Mouse (Mus musculus): ENCODE measurements around the gene Pemt. TPM values are rescaled to one million over a fixed set of nuclear protein-coding genes. Genes with fewer than 3 reads are reported as not detected.
A peak's percentile ranks its signal among the peaks of the same experiment; 100 is the strongest.

The Pemt gene
- 8.8 and 9.7 TPM in 2 replicates for polyA plus RNA-seq (2014; fragmentation: Nextera tagmentation; extraction: Ambion mirVana)

GRCm38 (mm10) chr11:60046058-60046735, at the start of gene Pemt:
Gene Pemt (minus strand): TSS chr11:60046489.
- DNase-seq (peak; percentile 99), ATAC-seq (ENCODE audit: insufficient read depth) (peak; percentile 99)
- Histone ChIP-seq H3K4me2 (peak within 1 kb of the TSS; percentile 59), H3K27ac (ENCODE audit: low read depth) (peak within 1 kb of the TSS; percentile 81), H3K9me3 (ENCODE audit: low read depth, low read length) (no peaks in the 10 kb centered on the region), H3K4me1 (ENCODE audit: insufficient read depth) (no peaks in the 10 kb centered on the region), H3K4me3 (ENCODE audit: low read depth, low read length) (peak within 1 kb of the TSS; percentile 47), H3K27me3 (ENCODE audit: insufficient read depth, low read length) (no peaks in the 10 kb centered on the region), H3K36me3 (ENCODE audit: insufficient read depth) (no peaks in the 10 kb centered on the region), H3K9ac (peak within 1 kb of the TSS; percentile 36)
- peak; percentile 75 for TF ChIP-seq CTCF (IDR thresholded peaks at IDR 0.05; ENCODE audit: low read depth)
- under 1% methylated on average over 44 of the region's 44 CpGs for WGBS

GRCm38 (mm10) chr11:60094909-60095810, 48.9 kb upstream of the Pemt start:
- H3K9ac ChIP-seq: no peak overlapping the region; the same call in 1 of the 2 replicates

GRCm38 (mm10) chr11:60093984-60094587, 47.8 kb upstream of the Pemt start:
- no peak overlapping the region for H3K9ac ChIP-seq
- no peak for DNase-seq
- H3K4me1 ChIP-seq (ENCODE audit: insufficient read depth): peaks cover 24% of the 10 kb centered on the region
- no peaks in the 10 kb centered on the region for H3K36me3 ChIP-seq (ENCODE audit: insufficient read depth)
- no peak; the same call in 1 of the 2 replicates for ATAC-seq (ENCODE audit: insufficient read depth)
- 41% methylated on average over 7 of the region's 7 CpGs for WGBS
- no peak for TF ChIP-seq CTCF (IDR thresholded peaks at IDR 0.05; ENCODE audit: low read depth)
- H3K27me3 ChIP-seq (ENCODE audit: insufficient read depth, low read length): no peaks in the 10 kb centered on the region
- no peak overlapping the region for H3K27ac ChIP-seq (ENCODE audit: low read depth)
- H3K4me3 ChIP-seq (ENCODE audit: low read depth, low read length): no peak overlapping the region
- no peak overlapping the region for H3K4me2 ChIP-seq
- no peaks in the 10 kb centered on the region for H3K9me3 ChIP-seq (ENCODE audit: low read depth, low read length)

More at GRCm38 (mm10) chr11:60094909-60095810, 48.9 kb upstream of the Pemt start:
- Histone ChIP-seq H3K27ac (ENCODE audit: low read depth) (peak overlapping the region; percentile 63; the same call in 1 of the 2 replicates), H3K27me3 (ENCODE audit: insufficient read depth, low read length) (no peaks in the 10 kb centered on the region), H3K4me3 (ENCODE audit: low read depth, low read length) (no peak overlapping the region), H3K9me3 (ENCODE audit: low read depth, low read length) (no peaks in the 10 kb centered on the region), H3K36me3 (ENCODE audit: insufficient read depth) (no peaks in the 10 kb centered on the region), H3K4me2 (no peak overlapping the region), H3K4me1 (ENCODE audit: insufficient read depth) (peaks cover 24% of the 10 kb centered on the region)
- peak; percentile 71 for ATAC-seq (ENCODE audit: insufficient read depth)
- DNase-seq: peak; percentile 65
- no peak for TF ChIP-seq CTCF (IDR thresholded peaks at IDR 0.05; ENCODE audit: low read depth)
- WGBS: 28% methylated on average over 9 of the region's 9 CpGs

- H3K36me3 ChIP-seq (ENCODE audit: insufficient read depth): no peaks in the 10 kb centered on the region
- no peak for ATAC-seq (ENCODE audit: insufficient read depth)
- H3K4me1 ChIP-seq (ENCODE audit: insufficient read depth): peaks cover 24% of the 10 kb centered on the region
- TF ChIP-seq CTCF (IDR thresholded peaks at IDR 0.05; ENCODE audit: low read depth): no peak
- H3K4me2 ChIP-seq: no peak overlapping the region
- H3K4me3 ChIP-seq (ENCODE audit: low read depth, low read length): no peak overlapping the region
- no peak overlapping the region for H3K27ac ChIP-seq (ENCODE audit: low read depth)
- H3K9me3 ChIP-seq (ENCODE audit: low read depth, low read length): no peaks in the 10 kb centered on the region
- DNase-seq: no peak
- H3K27me3 ChIP-seq (ENCODE audit: insufficient read depth, low read length): no peaks in the 10 kb centered on the region
- H3K9ac ChIP-seq: no peak overlapping the region
Observed at GRCm38 (mm10) chr11:60093227-60093626, 46.9 kb upstream of the Pemt start.

GRCm38 (mm10) chr11:60091422-60091761, 45.1 kb upstream of the Pemt start:
- 61% methylated on average over 7 of the region's 7 CpGs for WGBS
- Histone ChIP-seq H3K36me3 (ENCODE audit: insufficient read depth) (no peaks in the 10 kb centered on the region), H3K4me3 (ENCODE audit: low read depth, low read length) (no peak overlapping the region), H3K9ac (no peak overlapping the region), H3K9me3 (ENCODE audit: low read depth, low read length) (no peaks in the 10 kb centered on the region), H3K4me1 (ENCODE audit: insufficient read depth) (peaks cover 24% of the 10 kb centered on the region), H3K27ac (ENCODE audit: low read depth) (no peak overlapping the region), H3K4me2 (no peak overlapping the region), H3K27me3 (ENCODE audit: insufficient read depth, low read length) (no peaks in the 10 kb centered on the region)
- ATAC-seq (ENCODE audit: insufficient read depth) (no peak), DNase-seq (no peak)
- no peak for TF ChIP-seq CTCF (IDR thresholded peaks at IDR 0.05; ENCODE audit: low read depth)

GRCm38 (mm10) chr11:60090696-60091421, 44.6 kb upstream of the Pemt start:
- H3K9me3 ChIP-seq (ENCODE audit: low read depth, low read length): no peaks in the 10 kb centered on the region
- TF ChIP-seq CTCF (IDR thresholded peaks at IDR 0.05; ENCODE audit: low read depth): no peak
- no peak for DNase-seq
- no peak overlapping the region for H3K4me2 ChIP-seq
- H3K27me3 ChIP-seq (ENCODE audit: insufficient read depth, low read length): no peaks in the 10 kb centered on the region
- H3K4me1 ChIP-seq (ENCODE audit: insufficient read depth): peaks cover 22% of the 10 kb centered on the region
- 45% methylated on average over 5 of the region's 5 CpGs for WGBS
- ATAC-seq (ENCODE audit: insufficient read depth): no peak
- no peak overlapping the region for H3K9ac ChIP-seq
- H3K4me3 ChIP-seq (ENCODE audit: low read depth, low read length): no peak overlapping the region
- no peak overlapping the region for H3K27ac ChIP-seq (ENCODE audit: low read depth)
- H3K36me3 ChIP-seq (ENCODE audit: insufficient read depth): no peaks in the 10 kb centered on the region
